Mouse (Mus musculus) T-helper 2 cell (primary cell): ENCODE results near the gene Cib1.

ENCODE experiments used
- in situ Hi-C: fragments of 300-600 bp; cut with MboI, MseI; formaldehyde crosslinking; loops from one replicate; pipeline ENCODE4 v1.15.1; 2025; ENCODE audit warnings: high pct_unique_total_duplicates

Cib1 gene

GRCm38 (mm10) chr7:80233799-80234198 is 1.2 kb upstream of the Cib1 start:
- in situ Hi-C loops: no loop called here

- in situ Hi-C loops: no loop called here
Observed at GRCm38 (mm10) chr7:80231971-80232488, 583 bp downstream of the Cib1 start.

DNA sequence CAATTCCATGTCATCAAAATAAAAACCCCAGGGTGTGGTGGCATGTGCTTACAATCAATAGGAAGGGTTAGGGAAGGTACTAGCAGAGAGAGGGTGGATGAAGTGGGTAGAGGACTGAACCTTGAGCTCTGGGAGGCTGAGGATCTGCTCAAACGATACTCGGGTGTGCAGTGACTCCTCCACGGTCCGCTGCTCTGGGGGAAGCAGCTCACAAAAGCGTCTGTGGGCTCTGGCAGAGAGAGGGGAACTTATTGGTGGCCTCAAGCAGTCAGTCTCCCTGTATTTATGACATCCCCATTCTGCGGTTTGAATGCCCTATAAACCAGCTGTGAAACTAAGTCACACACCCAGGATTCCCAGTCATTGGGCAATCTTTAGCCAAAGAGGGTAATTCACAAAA is 2.4 kb downstream of the Cib1 start:
- in situ Hi-C loops: no loop called here

DNA sequence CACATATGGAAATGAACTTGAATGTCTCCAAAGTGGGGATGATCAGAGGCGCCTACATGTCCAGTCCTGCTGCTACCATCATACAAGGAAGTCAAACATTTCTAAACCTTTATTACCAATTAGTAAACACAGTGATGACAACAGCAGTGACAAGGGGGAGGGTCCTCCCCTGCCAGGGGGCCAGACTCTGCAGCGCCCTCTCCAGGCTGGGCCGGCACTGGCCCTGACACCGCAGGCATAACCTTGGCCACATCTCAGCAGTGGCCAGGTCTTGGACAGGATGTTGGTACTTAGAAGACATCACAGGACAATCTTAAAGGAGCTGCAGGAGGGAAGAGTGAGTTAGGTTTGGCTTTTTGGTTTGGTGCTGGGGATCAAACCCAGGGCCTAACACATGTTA is 5.5 kb downstream of the Cib1 start:
- in situ Hi-C loops: no loop called here

DNA sequence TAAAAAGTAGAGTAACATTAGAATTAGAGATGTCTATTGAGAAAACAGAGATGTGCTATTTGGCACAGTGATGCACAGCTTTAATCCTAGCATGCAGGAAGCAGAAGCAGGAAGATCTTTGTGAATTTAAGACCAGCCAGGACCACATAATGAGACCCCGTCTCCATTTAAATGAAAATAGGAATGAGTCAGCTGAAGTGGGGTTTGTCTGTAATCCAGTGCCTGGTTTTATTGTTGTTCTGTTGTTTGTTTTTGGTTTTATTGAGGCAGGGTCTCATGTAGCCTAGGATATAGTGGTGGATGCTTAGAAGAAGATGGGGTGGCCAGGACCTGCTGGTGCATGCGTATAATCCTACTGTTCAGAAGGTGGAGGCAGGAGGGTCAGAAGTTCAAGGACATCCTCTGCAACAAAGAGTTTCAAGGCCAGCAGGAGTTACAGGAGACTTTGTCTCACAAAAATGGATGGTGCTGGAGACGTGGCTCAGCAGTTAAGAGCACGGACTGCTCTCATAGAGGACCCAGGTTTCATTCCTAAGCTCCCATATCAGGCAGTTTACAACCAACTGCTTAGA is 11.3 kb downstream of the Cib1 start:
- in situ Hi-C loops: no loop called here

GRCm38 (mm10) chr7:80220237-80220797 is 12.3 kb downstream of the Cib1 start:
- in situ Hi-C loops: no loop called here

DNA sequence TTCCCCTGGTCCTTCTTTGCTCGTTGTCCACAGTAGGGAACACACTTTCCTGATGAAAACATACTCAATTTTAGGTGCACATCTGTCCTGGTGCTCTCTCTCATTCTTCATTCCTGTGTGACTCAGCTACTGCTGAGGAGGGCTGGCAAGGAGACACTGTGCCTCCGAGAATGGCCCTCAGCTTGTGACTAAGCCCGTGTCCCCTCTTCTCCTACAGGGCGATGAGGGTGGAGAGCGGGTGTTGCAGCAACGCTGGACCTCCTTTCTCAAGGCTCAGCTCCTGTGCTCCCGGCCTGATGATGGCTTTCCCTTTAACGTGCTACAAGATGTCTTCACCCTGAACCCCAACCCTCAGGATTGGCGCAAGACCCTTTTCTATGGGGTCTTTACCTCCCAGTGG is 13.9 kb downstream of the Cib1 start:
- in situ Hi-C loops: no loop called here

GRCm38 (mm10) chr7:80216566-80216965 is 16.0 kb downstream of the Cib1 start:
- in situ Hi-C loops: no loop called here

DNA sequence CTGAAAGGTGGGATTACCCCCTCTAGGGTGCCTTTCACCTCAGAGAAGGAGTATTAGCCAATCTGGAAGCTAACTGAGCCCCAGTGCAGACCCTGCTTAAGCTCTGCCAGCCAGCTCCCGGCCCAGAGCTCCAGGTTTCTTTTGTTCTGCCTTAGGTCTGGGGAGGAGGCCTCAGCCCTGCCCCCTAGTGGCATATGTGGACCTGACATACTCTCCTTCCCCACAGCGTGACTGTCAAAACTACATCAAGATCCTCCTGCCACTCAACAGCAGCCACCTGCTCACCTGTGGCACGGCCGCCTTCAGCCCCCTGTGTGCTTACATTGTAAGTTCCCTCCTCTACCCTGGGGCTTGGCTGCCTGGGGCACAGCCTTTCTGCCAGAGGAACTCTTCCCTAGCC is 17.2 kb downstream of the Cib1 start:
- in situ Hi-C loops: no loop called here

- in situ Hi-C loops: no loop called here
Observed at GRCm38 (mm10) chr7:80214459-80214858, 18.2 kb downstream of the Cib1 start.

DNA sequence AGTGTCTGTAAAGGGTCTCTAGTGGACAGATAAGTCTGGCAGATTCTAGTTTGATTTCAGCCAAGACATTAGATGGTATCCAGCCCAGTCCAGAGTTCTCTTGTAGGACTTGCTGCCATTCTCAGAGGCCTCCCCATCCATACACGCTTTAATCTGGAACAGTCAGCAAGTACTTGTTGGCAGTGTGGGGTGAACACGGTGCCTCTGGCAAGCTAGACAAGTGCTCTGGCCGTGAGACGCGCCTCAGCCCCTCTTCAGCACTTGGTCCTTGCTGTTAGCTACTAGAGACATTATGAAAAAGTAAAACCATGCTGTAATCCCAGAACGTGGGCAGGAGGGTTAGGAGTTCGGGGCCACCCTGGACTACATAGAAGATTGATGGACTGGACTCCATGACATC is 19.0 kb downstream of the Cib1 start:
- in situ Hi-C loops: no loop called here

GRCm38 (mm10) chr7:80210982-80211381 is 21.6 kb downstream of the Cib1 start:
- in situ Hi-C loops: no loop called here

DNA sequence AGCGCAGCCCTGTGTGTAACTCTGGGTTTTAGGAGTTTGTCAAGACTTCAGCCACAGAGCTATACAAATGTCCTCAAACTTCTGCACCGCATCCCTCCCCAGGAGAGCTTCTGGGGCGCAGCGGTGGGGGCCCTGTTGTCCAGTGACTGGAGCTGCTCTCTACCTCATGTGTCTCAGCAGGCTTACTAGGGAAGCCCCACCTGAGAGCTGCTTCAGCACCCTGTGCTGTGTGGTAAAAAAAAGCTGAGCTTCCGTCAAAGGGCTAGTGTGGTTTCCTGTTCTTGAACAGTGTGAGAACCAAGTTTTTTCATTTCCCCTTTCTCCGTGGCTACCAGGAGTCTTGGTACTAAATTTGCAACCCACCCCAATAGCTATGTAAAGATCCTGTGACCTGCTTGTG is 22.9 kb downstream of the Cib1 start:
- in situ Hi-C loops: loop anchor here (10.0 kb wide), 1 partner anchor 55 kb away; no protein-coding TSS in a partner anchor

DNA sequence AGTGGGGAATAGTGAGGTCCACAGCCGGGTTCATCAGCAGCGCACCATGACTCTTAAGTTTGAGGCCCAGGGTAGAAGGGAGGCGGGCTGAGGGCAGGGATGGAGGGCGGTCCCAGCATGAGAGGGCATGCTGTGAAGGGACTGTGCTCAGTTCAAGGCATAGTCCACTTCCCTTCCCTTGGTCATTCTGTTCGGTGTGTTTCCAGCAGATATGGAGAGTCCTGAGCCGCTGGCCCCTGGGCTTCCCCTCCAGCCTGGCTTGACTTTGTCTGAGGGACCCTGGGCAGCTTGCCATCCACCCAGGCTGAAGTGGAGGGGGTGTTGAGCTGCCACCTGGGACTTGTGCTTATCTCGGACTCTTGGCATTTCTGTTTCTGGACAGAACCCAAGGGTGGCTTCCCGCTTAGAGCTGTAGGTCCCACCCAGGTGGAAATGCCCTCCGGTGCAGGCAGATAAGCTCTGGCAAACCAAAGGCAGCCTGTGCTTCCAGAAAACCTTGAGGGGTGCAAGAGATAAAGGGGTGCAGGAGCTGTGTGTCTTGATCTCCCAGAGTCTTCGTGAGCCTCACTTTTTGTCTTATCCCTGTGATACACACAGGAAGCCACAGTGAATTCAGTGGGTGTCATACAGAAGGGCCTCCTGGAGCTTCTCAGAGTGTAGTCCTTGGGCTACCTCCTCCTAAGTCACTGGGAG is 23.7 kb downstream of the Cib1 start:
- in situ Hi-C loops: loop anchor here (10.0 kb wide), 1 partner anchor 54 kb away; no protein-coding TSS in a partner anchor

- in situ Hi-C loops: loop anchor here (10.0 kb wide), 1 partner anchor 53 kb away; no protein-coding TSS in a partner anchor
Observed at GRCm38 (mm10) chr7:80208026-80208642, 24.5 kb downstream of the Cib1 start.

- in situ Hi-C loops: loop anchor here (10.0 kb wide), 1 partner anchor 53 kb away; no protein-coding TSS in a partner anchor
Observed at GRCm38 (mm10) chr7:80207314-80207731, 25.3 kb downstream of the Cib1 start.

DNA sequence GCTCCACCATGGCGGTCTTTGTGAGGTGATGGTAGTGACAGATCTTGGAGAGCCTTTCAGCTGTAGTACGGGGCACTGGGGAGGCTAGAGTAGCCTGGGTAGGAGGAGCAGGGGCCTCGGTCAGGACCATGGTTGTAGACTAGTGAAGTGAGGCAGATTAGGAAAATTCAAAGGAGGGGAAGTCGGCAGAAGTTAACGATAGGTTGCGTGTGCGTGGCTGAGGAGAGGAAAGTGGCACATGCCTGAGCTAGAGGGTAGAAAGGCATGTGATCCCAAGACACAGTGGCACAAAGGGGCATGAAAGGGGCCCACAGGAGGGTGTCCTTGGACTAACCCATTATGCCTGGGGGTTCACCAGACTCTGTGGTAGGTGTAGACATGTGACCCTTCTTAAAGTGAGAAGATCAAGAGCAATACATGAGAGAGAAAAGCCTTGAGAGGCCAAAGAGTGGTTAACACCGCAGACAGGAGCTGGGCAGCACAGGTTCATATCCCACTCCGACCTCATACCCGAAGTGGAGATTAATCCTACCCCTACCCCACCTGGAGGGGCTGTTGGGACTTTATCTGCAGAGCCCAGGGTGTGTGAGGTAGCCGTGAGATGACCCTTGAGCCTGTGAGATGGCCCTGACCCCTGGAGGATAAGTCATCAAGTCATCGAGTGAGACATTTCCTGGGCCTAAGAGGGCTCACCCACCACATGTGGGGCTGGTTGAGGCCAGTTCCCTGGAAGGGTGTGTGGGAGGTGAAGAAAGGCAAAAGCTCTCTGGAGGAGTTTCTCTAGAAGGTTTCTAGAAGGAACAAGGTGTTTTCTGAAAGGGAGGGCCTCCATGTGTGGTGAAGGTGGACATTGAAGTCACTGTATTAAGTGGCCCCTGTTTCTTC is 26.7 kb downstream of the Cib1 start:
- in situ Hi-C loops: loop anchor here (10.0 kb wide), 1 partner anchor 51 kb away; no protein-coding TSS in a partner anchor

DNA sequence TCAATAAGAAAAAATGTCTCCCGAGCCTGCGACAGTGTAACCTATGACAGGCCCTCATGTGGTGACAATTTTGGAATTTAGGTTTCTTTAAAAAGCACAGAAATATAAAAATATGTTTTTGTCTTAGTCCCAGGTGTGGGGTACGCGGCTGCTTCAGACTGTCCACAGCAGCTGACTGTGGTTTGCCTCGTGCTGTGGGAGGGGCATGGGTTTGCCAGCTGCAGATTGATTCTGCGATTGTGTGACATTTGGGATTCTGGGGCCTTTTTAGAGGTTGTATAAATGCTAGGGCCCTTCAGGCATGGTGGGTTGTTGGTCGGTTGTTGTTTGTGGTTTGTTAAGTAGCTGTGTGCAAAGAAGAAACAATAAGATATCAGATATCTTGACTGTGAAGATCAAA is 27.7 kb downstream of the Cib1 start:
- in situ Hi-C loops: loop anchor here (10.0 kb wide), 1 partner anchor 50 kb away; no protein-coding TSS in a partner anchor

DNA sequence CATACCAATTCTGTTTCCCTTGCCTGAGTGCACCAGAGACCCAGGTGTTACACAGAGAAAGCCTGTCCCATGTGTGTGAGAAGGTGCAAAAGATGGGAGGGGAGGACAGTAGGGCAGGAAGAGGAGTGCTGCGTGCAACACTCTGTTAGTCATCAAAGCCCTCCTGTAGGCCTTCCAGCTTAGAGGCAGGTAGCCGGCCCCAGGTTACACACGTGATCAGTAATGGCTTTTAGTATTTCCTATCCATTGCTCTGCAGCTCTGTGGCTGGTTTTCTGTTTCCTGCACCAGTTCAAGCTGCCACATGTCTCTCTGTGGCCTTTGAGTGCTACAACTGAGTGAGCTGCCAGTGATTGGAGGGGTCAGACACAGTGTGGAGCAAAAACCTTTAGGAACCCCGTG is 28.3 kb downstream of the Cib1 start:
- in situ Hi-C loops: loop anchor here (10.0 kb wide), 1 partner anchor 50 kb away; no protein-coding TSS in a partner anchor

GRCm38 (mm10) chr7:80203638-80204096 is 28.9 kb downstream of the Cib1 start:
- in situ Hi-C loops: loop anchor here (10.0 kb wide), 1 partner anchor 49 kb away; no protein-coding TSS in a partner anchor

- in situ Hi-C loops: loop anchor here (10.0 kb wide), 1 partner anchor 48 kb away; no protein-coding TSS in a partner anchor
Observed at GRCm38 (mm10) chr7:80202961-80203360, 29.7 kb downstream of the Cib1 start.
